23 mouse cellular contexts compared by ENCODE assay signal in genomic region chr8:66183454-66183853, GRCm38 (mm10).
DNase-seq lines count a peak whose midpoint lies in the region; ATAC-seq and TF ChIP-seq lines count a peak whose summit lies in the region.
"Had no signal": no experiment of that assay in that cellular context is flagged by ENCODE, and none has a peak within 500 bp of the region (broad histone marks: within the 10 kb centered on the region; RNA-seq: fewer than 3 reads in every experiment).

No protein-coding gene starts in this region.

- H3K4me1 ChIP-seq in hindbrain, postnatal 0 days (ENCODE audit: insufficient read depth, low read length), result no peaks in the 10 kb centered on the region
- H3K4me1 ChIP-seq in hindbrain, embryonic 11.5 days (replicated peaks; ENCODE audit: control insufficient read depth, insufficient read depth, low read length), result no peaks in the 10 kb centered on the region
- H3K4me1 ChIP-seq in midbrain, embryonic 16.5 days (ENCODE audit: control insufficient read depth, insufficient read depth, low read length), result peaks cover 9% of the 10 kb centered on the region
- H3K4me1 ChIP-seq in midbrain, embryonic 13.5 days (replicated peaks), result no peaks in the 10 kb centered on the region
- no peaks in the 10 kb centered on the region for H3K4me1 ChIP-seq in forebrain, postnatal 0 days (ENCODE audit: insufficient read depth)
- H3K4me1 ChIP-seq in heart, embryonic 12.5 days (replicated peaks), result no peaks in the 10 kb centered on the region
- H3K4me1 ChIP-seq: embryonic facial prominence, embryonic 12.5 days; heart, embryonic 15.5 days; limb, embryonic 15.5 days had no signal

- H3K27me3 ChIP-seq in hindbrain, postnatal 0 days (ENCODE audit: insufficient read depth, low read length), result no peaks in the 10 kb centered on the region
- no peaks in the 10 kb centered on the region for H3K27me3 ChIP-seq in hindbrain, embryonic 11.5 days (ENCODE audit: control insufficient read depth, insufficient read depth, low read length)
- no peaks in the 10 kb centered on the region for H3K27me3 ChIP-seq in midbrain, embryonic 16.5 days (ENCODE audit: control insufficient read depth, insufficient read depth, low read depth, low read length)
- H3K27me3 ChIP-seq in midbrain, embryonic 13.5 days, result no peaks in the 10 kb centered on the region
- no peaks in the 10 kb centered on the region for H3K27me3 ChIP-seq in forebrain, postnatal 0 days (ENCODE audit: insufficient read depth, low read length)
- no peaks in the 10 kb centered on the region for H3K27me3 ChIP-seq in heart, embryonic 12.5 days (replicated peaks)
- H3K27me3 ChIP-seq: embryonic facial prominence, embryonic 12.5 days; heart, embryonic 15.5 days; limb, embryonic 15.5 days had no signal

- H3K4me2 ChIP-seq in hindbrain, postnatal 0 days (ENCODE audit: low read depth, low read length), result no peak overlapping the region
- no peak overlapping the region for H3K4me2 ChIP-seq in hindbrain, embryonic 11.5 days (replicated peaks; ENCODE audit: low read depth, low read length)
- H3K4me2 ChIP-seq in midbrain, embryonic 16.5 days (ENCODE audit: low read length), result no peak overlapping the region
- H3K4me2 ChIP-seq in midbrain, embryonic 13.5 days (replicated peaks), result no peak overlapping the region
- no peak overlapping the region for H3K4me2 ChIP-seq in forebrain, postnatal 0 days (ENCODE audit: low read depth)
- no peak overlapping the region for H3K4me2 ChIP-seq in heart, embryonic 12.5 days
- H3K4me2 ChIP-seq: embryonic facial prominence, embryonic 12.5 days; heart, embryonic 15.5 days; limb, embryonic 15.5 days; lung, embryonic 14.5 days had no signal

- H3K27ac ChIP-seq in hindbrain, postnatal 0 days, result no peak overlapping the region
- no peak overlapping the region for H3K27ac ChIP-seq in hindbrain, embryonic 11.5 days (ENCODE audit: low read depth, low read length)
- H3K27ac ChIP-seq in midbrain, embryonic 16.5 days (ENCODE audit: low read length), result no peak overlapping the region
- H3K27ac ChIP-seq in midbrain, embryonic 13.5 days, result no peak overlapping the region
- H3K27ac ChIP-seq in forebrain, postnatal 0 days (ENCODE audit: low read depth, low read length), result peak overlapping the region; percentile 54; the same call in 1 of the 2 replicates
- no peak overlapping the region for H3K27ac ChIP-seq in heart, embryonic 12.5 days (ENCODE audit: poor library complexity, severe bottlenecking)
- H3K27ac ChIP-seq: embryonic facial prominence, embryonic 12.5 days; gastrocnemius, adult 2 months; heart, embryonic 15.5 days; kidney, postnatal 0 days; limb, embryonic 15.5 days; liver, embryonic 14.5 days had no signal

- no peak for ATAC-seq in hindbrain, postnatal 0 days
- ATAC-seq in hindbrain, embryonic 11.5 days (ENCODE audit: low FRiP score), result no peak
- ATAC-seq in midbrain, embryonic 16.5 days, result peak; percentile 59; the same call in 1 of the 2 replicates
- ATAC-seq in midbrain, embryonic 13.5 days, result no peak
- ATAC-seq in forebrain, postnatal 0 days, result peak; percentile 65; the same call in 1 of the 2 replicates
- ATAC-seq in heart, embryonic 12.5 days (ENCODE audit: insufficient number of reproducible peaks, low FRiP score), result no peak

- H3K36me3 ChIP-seq in hindbrain, postnatal 0 days (ENCODE audit: insufficient read depth, low read length), result no peaks in the 10 kb centered on the region
- no peaks in the 10 kb centered on the region for H3K36me3 ChIP-seq in hindbrain, embryonic 11.5 days (ENCODE audit: control insufficient read depth, insufficient read depth, low read length)
- no peaks in the 10 kb centered on the region for H3K36me3 ChIP-seq in midbrain, embryonic 16.5 days (ENCODE audit: control insufficient read depth, insufficient read depth, low read length)
- H3K36me3 ChIP-seq in midbrain, embryonic 13.5 days, result no peaks in the 10 kb centered on the region
- H3K36me3 ChIP-seq in forebrain, postnatal 0 days (ENCODE audit: insufficient read depth), result no peaks in the 10 kb centered on the region
- H3K36me3 ChIP-seq in heart, embryonic 12.5 days, result no peaks in the 10 kb centered on the region
- H3K36me3 ChIP-seq: embryonic facial prominence, embryonic 12.5 days; heart, embryonic 15.5 days; limb, embryonic 15.5 days had no signal

- no peak overlapping the region for H3K9ac ChIP-seq in hindbrain, postnatal 0 days (replicated peaks; ENCODE audit: low read length)
- H3K9ac ChIP-seq in hindbrain, embryonic 11.5 days (ENCODE audit: low read depth, low read length), result no peak overlapping the region
- H3K9ac ChIP-seq in midbrain, embryonic 16.5 days (ENCODE audit: low read depth, low read length), result no peak overlapping the region
- no peak overlapping the region for H3K9ac ChIP-seq in midbrain, embryonic 13.5 days (replicated peaks)
- no peak overlapping the region for H3K9ac ChIP-seq in forebrain, postnatal 0 days
- no peak overlapping the region for H3K9ac ChIP-seq in heart, embryonic 12.5 days
- H3K9ac ChIP-seq: embryonic facial prominence, embryonic 12.5 days; heart, embryonic 15.5 days; limb, embryonic 15.5 days; liver, embryonic 14.5 days; lung, embryonic 14.5 days had no signal

- H3K9me3 ChIP-seq in hindbrain, postnatal 0 days (ENCODE audit: low read length), result no peaks in the 10 kb centered on the region
- no peaks in the 10 kb centered on the region for H3K9me3 ChIP-seq in hindbrain, embryonic 11.5 days (ENCODE audit: control insufficient read depth, low read length)
- no peaks in the 10 kb centered on the region for H3K9me3 ChIP-seq in midbrain, embryonic 16.5 days (replicated peaks; ENCODE audit: control insufficient read depth, low read length, poor library complexity, severe bottlenecking)
- H3K9me3 ChIP-seq in midbrain, embryonic 13.5 days, result no peaks in the 10 kb centered on the region
- H3K9me3 ChIP-seq in forebrain, postnatal 0 days (ENCODE audit: low read length), result no peaks in the 10 kb centered on the region
- no peaks in the 10 kb centered on the region for H3K9me3 ChIP-seq in heart, embryonic 12.5 days (replicated peaks)
- H3K9me3 ChIP-seq: embryonic facial prominence, embryonic 12.5 days; heart, embryonic 15.5 days; limb, embryonic 15.5 days had no signal

- H3K4me3 ChIP-seq in hindbrain, postnatal 0 days (ENCODE audit: low read length), result no peak overlapping the region
- H3K4me3 ChIP-seq in hindbrain, embryonic 11.5 days (ENCODE audit: low read depth, low read length), result no peak overlapping the region
- H3K4me3 ChIP-seq in midbrain, embryonic 16.5 days (ENCODE audit: low read depth, low read length), result no peak overlapping the region
- no peak overlapping the region for H3K4me3 ChIP-seq in midbrain, embryonic 13.5 days (replicated peaks)
- H3K4me3 ChIP-seq in forebrain, postnatal 0 days (ENCODE audit: low read depth, low read length), result no peak overlapping the region
- no peak overlapping the region for H3K4me3 ChIP-seq in heart, embryonic 12.5 days
- H3K4me3 ChIP-seq: embryonic facial prominence, embryonic 12.5 days; gastrocnemius, adult 2 months; heart, embryonic 15.5 days; limb, embryonic 15.5 days had no signal

- DNase-seq in hindbrain, postnatal 0 days (ENCODE audit: low spot score), result peak; percentile 24
- DNase-seq in hindbrain, embryonic 11.5 days (ENCODE audit: low spot score), result no peak
- peak; percentile 57 for DNase-seq in forebrain, postnatal 0 days
- no peak for DNase-seq in kidney, postnatal 4 days
- DNase-seq: adrenal gland, adult 2 months; cerebellum, adult 18-20 months; cerebellum, postnatal 14 days; gastrocnemius, adult 2 months; heart, postnatal 36 days; kidney, adult 18-20 months; left cerebral cortex, postnatal 4 days; lung, embryonic 14.5 days; retina, postnatal 1 day; right cerebral cortex, postnatal 25 days; spleen, adult 18-20 months had no signal

- 39% methylated on average over 2 of the region's 2 CpGs for WGBS in hindbrain, postnatal 0 days
- 76% methylated on average over 2 of the region's 2 CpGs for WGBS in hindbrain, embryonic 11.5 days
- WGBS in midbrain, embryonic 16.5 days, result 31% methylated on average over 2 of the region's 2 CpGs
- WGBS in midbrain, embryonic 13.5 days, result 63% methylated on average over 2 of the region's 2 CpGs
- WGBS in forebrain, postnatal 0 days, result 28% methylated on average over 2 of the region's 2 CpGs
- 70% methylated on average over 2 of the region's 2 CpGs for WGBS in heart, embryonic 12.5 days

- no peak for TF ChIP-seq CTCF in hindbrain, postnatal 0 days (IDR thresholded peaks at IDR 0.05; ENCODE audit: low read depth)
- TF ChIP-seq CTCF in forebrain, postnatal 0 days (IDR thresholded peaks at IDR 0.05; ENCODE audit: low read depth), result no peak

Comparison
In these comparisons a context has a peak if more than half of its experiments do, and no peak if none do; other contexts are left out.
1. ATAC-seq: peak in midbrain, embryonic 16.5 days (single experiment) and forebrain, postnatal 0 days (single experiment); none in hindbrain, postnatal 0 days (single experiment), hindbrain, embryonic 11.5 days (single experiment), midbrain, embryonic 13.5 days (single experiment) and heart, embryonic 12.5 days (single experiment).
2. DNase-seq: peak in hindbrain, postnatal 0 days (single experiment) and forebrain, postnatal 0 days (single experiment); none in hindbrain, embryonic 11.5 days (single experiment) and kidney, postnatal 4 days (0 of 2).